Mouse (Mus musculus) testis, adult 2 months (tissue): ENCODE results near the gene Cdkl5. TPM values are rescaled to one million over a fixed set of nuclear protein-coding genes. Genes with fewer than 3 reads are reported as not detected.

Experiments
- H3K27ac ChIP-seq: fragments of 200-500 bp; 2 replicates; pipeline ENCODE4 v1.5.1; 2012; ENCODE audit warnings: low read depth, low read length; ENCODE audit not compliant: control insufficient read depth, insufficient read depth
- H3K27me3 ChIP-seq: fragments of 200-500 bp; 2 replicates; pipeline ENCODE4 v1.6.1; 2012; ENCODE audit warnings: mild to moderate bottlenecking, low read length, moderate library complexity; ENCODE audit not compliant: control insufficient read depth, insufficient read depth
- H3K36me3 ChIP-seq: fragments of 200-500 bp; 2 replicates; pipeline ENCODE4 v1.6.1; 2012; ENCODE audit warnings: mild to moderate bottlenecking, low read length; ENCODE audit not compliant: control insufficient read depth, insufficient read depth
- H3K4me1 ChIP-seq: fragments of 200-500 bp; 2 replicates; pipeline ENCODE4 v1.6.1; 2012; ENCODE audit warnings: low read length; ENCODE audit not compliant: control insufficient read depth, insufficient read depth
- H3K4me3 ChIP-seq: fragments of 200-500 bp; 2 replicates; pipeline ENCODE4 v1.5.1; 2012; ENCODE audit warnings: low read depth, mild to moderate bottlenecking, low read length, moderate library complexity, mixed read lengths; ENCODE audit not compliant: control insufficient read depth
- CTCF ChIP-seq: fragments of 200-500 bp; IDR thresholded peaks from 2 replicates; pipeline ENCODE4 v1.5.1; 2012; ENCODE audit warnings: low read depth, mild to moderate bottlenecking, inconsistent platforms, low read length, moderate library complexity; ENCODE audit not compliant: control insufficient read depth, insufficient read depth, insufficient replicate concordance
- POLR2A ChIP-seq: fragments of 200-500 bp; IDR thresholded peaks from 2 replicates; pipeline ENCODE4 v1.6.1; 2012; ENCODE audit warnings: low read depth, mild to moderate bottlenecking, inconsistent platforms, low read length, moderate library complexity; ENCODE audit not compliant: control insufficient read depth
- polyA plus RNA-seq: library from polyadenylated mRNA; depleted of rRNA; stranded (reverse); fragments of >200 nt; gene quantifications from 2 replicates; pipeline ENCODE4 v1.2.3, GENCODE M21; 2012

The Cdkl5 gene
- polyA plus RNA-seq, 1 experiment = 10.5 TPM

GRCm38 (mm10) chrX:160905913-160906312 lies 88.6 kb downstream of the Cdkl5 start:
- Histone ChIP-seq H3K36me3 (no peaks in the 10 kb centered on the region), H3K4me1 (no peaks in the 10 kb centered on the region), H3K27me3 (no peaks in the 10 kb centered on the region), H3K27ac (no peak overlapping the region), H3K4me3 (no peak overlapping the region)
- TF ChIP-seq CTCF (no peak), POLR2A (no peak)

GRCm38 (mm10) chrX:160905041-160905678 lies 89.3 kb downstream of the Cdkl5 start:
- no peak for TF ChIP-seq CTCF
- no peak for TF ChIP-seq POLR2A
- Histone ChIP-seq H3K27me3 (no peaks in the 10 kb centered on the region), H3K4me1 (no peaks in the 10 kb centered on the region), H3K4me3 (no peak overlapping the region), H3K27ac (no peak overlapping the region), H3K36me3 (no peaks in the 10 kb centered on the region)

GRCm38 (mm10) chrX:160901118-160901517 lies 93.4 kb downstream of the Cdkl5 start:
- no peak overlapping the region for H3K27ac ChIP-seq
- no peaks in the 10 kb centered on the region for H3K36me3 ChIP-seq
- no peak for TF ChIP-seq POLR2A
- TF ChIP-seq CTCF = no peak
- H3K4me3 ChIP-seq = no peak overlapping the region
- H3K4me1 ChIP-seq = no peaks in the 10 kb centered on the region
- H3K27me3 ChIP-seq = no peaks in the 10 kb centered on the region

- Histone ChIP-seq H3K4me3 (no peak overlapping the region), H3K36me3 (no peaks in the 10 kb centered on the region), H3K27me3 (no peaks in the 10 kb centered on the region), H3K27ac (no peak overlapping the region), H3K4me1 (no peaks in the 10 kb centered on the region)
- no peak for TF ChIP-seq POLR2A
- no peak for TF ChIP-seq CTCF
These were observed 102.4 kb downstream of the Cdkl5 start for GRCm38 (mm10) chrX:160892077-160892476.

- Histone ChIP-seq H3K4me3 (no peak overlapping the region), H3K4me1 (no peaks in the 10 kb centered on the region), H3K36me3 (no peaks in the 10 kb centered on the region), H3K27me3 (no peaks in the 10 kb centered on the region), H3K27ac (no peak overlapping the region)
- TF ChIP-seq POLR2A (no peak), CTCF (no peak)
These were observed 108.2 kb downstream of the Cdkl5 start for GRCm38 (mm10) chrX:160886301-160886700.

GRCm38 (mm10) chrX:160866576-160866975 lies 127.9 kb downstream of the Cdkl5 start:
- Histone ChIP-seq H3K27ac (no peak overlapping the region), H3K4me3 (no peak overlapping the region), H3K27me3 (no peaks in the 10 kb centered on the region), H3K36me3 (no peaks in the 10 kb centered on the region), H3K4me1 (no peaks in the 10 kb centered on the region)
- TF ChIP-seq CTCF (no peak), POLR2A (no peak)

GRCm38 (mm10) chrX:160865022-160865421 lies 129.5 kb downstream of the Cdkl5 start:
- Histone ChIP-seq H3K36me3 (no peaks in the 10 kb centered on the region), H3K4me3 (no peak overlapping the region), H3K27ac (no peak overlapping the region), H3K27me3 (no peaks in the 10 kb centered on the region), H3K4me1 (no peaks in the 10 kb centered on the region)
- TF ChIP-seq CTCF = no peak

- no peak for TF ChIP-seq POLR2A
- TF ChIP-seq CTCF = no peak
- H3K36me3 ChIP-seq = no peaks in the 10 kb centered on the region
- H3K4me3 ChIP-seq = no peak overlapping the region
- H3K4me1 ChIP-seq = no peaks in the 10 kb centered on the region
- no peaks in the 10 kb centered on the region for H3K27me3 ChIP-seq
- no peak overlapping the region for H3K27ac ChIP-seq
These were observed 130.7 kb downstream of the Cdkl5 start for GRCm38 (mm10) chrX:160863689-160864383.
